Mouse (Mus musculus) thymus, adult 2 months (tissue): ENCODE data around the gene Lrrc25. TPM values are rescaled to one million over a fixed set of nuclear protein-coding genes. Genes with fewer than 3 reads are reported as not detected.

Experiments used
- DNase-seq: peaks from one replicate; pipeline ENCODE4 v3.0.0; 2021
- H3K27ac ChIP-seq: fragments of 200-500 bp; 2 replicates; pipeline ENCODE4 v1.5.1; 2012; ENCODE audit warnings: low read length, control low read depth; ENCODE audit not compliant: control insufficient read depth, insufficient read depth
- H3K27me3 ChIP-seq: fragments of 200-500 bp; 2 replicates; pipeline ENCODE4 v1.6.1; 2012; ENCODE audit warnings: mild to moderate bottlenecking, low read length, moderate library complexity, mixed read lengths; ENCODE audit not compliant: control insufficient read depth, insufficient read depth
- H3K36me3 ChIP-seq: fragments of 200-500 bp; 2 replicates; pipeline ENCODE4 v1.6.1; 2012; ENCODE audit warnings: mild to moderate bottlenecking, low read length, moderate library complexity; ENCODE audit not compliant: control insufficient read depth, insufficient read depth
- H3K4me1 ChIP-seq: fragments of 200-500 bp; replicated peaks from 2 replicates; pipeline ENCODE4 v1.6.1; 2012; ENCODE audit warnings: low read length; ENCODE audit not compliant: control insufficient read depth, insufficient read depth
- H3K4me3 ChIP-seq: fragments of 200-500 bp; 2 replicates; pipeline ENCODE4 v1.5.1; 2012; ENCODE audit warnings: mild to moderate bottlenecking, low read length, control low read depth, moderate library complexity; ENCODE audit not compliant: control insufficient read depth, insufficient read depth
- CTCF ChIP-seq: fragments of 200-500 bp; IDR thresholded peaks from 2 replicates; pipeline ENCODE4 v1.5.1; 2012; ENCODE audit warnings: mild to moderate bottlenecking, control low read depth, low read length, moderate library complexity, borderline replicate concordance; ENCODE audit not compliant: control insufficient read depth, poor library complexity, insufficient read depth; ENCODE audit errors: extremely low read depth
- POLR2A ChIP-seq: fragments of 200-500 bp; IDR thresholded peaks from 2 replicates; pipeline ENCODE4 v1.6.1; 2012; ENCODE audit warnings: mild to moderate bottlenecking, low read length, control low read depth, moderate library complexity; ENCODE audit not compliant: control insufficient read depth, poor library complexity, insufficient read depth; ENCODE audit errors: extremely low read depth
- WGBS: fragments of 180-500 bp; shearing (Covaris S2); methylation state at CpG from one replicate; pipeline ENCODE4 v1.1.7; 2018; 5-methylcytosine and 5-hydroxymethylcytosine counted together
- polyA plus RNA-seq: library from polyadenylated mRNA; depleted of rRNA; stranded (reverse); fragments of >200 nt; gene quantifications from 2 replicates; pipeline ENCODE4 v1.2.3, GENCODE M21; 2012

Lrrc25 gene
- polyA plus RNA-seq, 1 experiment: 18.5 TPM

DNA sequence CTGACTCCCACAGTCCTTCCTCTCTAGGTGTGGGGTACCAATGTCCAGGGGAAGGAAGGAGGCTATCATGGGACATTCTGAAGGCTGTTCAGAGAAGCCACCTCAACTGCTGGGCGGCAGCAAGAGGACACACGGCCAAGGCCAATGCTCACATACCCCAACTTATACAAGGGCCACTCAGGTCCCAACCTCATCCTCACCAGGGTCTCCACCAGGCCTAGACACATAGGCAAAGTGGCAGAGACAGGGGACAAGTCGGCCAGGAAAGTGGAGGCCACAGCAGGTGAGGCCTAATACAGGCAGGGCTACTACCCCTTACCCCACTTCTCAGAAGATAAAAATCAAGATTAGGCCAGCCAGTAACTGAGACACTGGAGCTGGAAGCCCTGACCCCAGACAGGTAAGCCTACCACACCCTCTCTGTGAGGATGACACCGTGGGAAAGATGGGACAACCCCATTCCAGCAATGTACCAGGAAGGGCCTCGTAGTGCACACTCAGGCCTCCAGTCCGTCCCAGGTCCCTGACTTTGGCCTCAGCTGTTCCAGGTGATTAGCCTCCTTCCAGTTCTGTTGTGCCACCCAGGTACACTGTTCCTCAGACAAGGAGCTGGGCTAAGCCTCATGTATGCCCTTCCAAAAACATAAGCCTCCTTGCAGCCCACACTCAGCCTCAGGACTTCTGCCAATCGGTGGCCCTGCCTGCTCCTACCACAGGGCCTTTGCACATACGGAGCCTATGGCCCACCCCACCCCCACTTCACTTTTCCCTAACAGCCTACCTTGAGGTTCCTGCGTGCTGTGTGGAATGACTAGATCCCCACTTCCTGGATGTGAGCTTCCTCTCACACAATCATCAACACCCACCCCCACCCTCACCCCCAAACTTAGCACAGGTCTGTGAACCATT lies 9.8 kb upstream of the Lrrc25 start:
- H3K36me3 ChIP-seq: 0 out of 2 replicates have a peak, but pooled peaks cover 4% of the 10 kb centered on the region
- no peak overlapping the region for H3K4me3 ChIP-seq
- H3K27ac ChIP-seq: no peak overlapping the region
- no peaks in the 10 kb centered on the region for H3K27me3 ChIP-seq
- no peak for DNase-seq
- TF ChIP-seq POLR2A (no peak), CTCF (no peak)
- 77% methylated on average over 9 of the region's 9 CpGs for WGBS
- peaks cover 43% of the 10 kb centered on the region for H3K4me1 ChIP-seq

DNA sequence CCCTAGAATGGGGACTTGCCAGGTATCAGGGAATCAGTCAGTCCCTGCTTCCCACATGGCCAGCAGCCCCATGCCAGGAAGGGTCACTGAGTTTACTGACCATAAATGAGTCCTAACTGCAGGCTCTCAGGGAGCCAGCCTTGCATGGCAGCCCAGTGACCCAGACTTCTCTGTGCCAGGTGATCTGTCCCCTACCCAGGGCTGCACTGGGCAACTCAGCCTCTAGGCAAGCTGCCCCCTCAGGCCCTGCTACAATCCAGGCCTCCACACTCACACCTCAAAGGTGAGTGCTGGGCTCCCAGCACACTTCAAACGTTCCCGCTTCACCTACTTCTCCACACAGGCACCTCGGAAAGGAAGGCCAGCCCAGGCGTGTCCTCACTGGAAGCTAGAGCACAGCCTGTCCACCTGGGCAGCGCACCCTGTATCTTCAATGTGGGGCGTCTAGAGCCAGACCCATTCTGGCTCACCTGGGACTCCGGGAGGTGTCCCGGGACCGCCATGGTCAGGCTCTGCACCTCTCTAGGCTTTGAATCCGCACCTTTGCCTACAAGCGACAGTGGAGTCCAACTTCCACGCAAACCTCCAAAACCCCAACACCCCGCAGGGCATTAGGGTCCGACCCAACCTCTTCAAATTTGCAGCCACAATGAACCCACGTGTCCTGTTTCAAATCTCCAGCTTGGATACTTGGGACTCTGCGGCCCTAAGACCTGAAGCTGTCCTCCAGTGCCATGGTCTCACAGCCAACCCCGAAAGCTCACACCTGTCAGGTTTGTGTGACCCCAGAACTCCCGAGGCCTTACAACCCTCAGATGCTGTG lies 9.0 kb upstream of the Lrrc25 start:
- peak overlapping the region; percentile 97 for H3K4me3 ChIP-seq
- TF ChIP-seq CTCF (no peak), POLR2A (no peak)
- DNase-seq: no peak

DNA sequence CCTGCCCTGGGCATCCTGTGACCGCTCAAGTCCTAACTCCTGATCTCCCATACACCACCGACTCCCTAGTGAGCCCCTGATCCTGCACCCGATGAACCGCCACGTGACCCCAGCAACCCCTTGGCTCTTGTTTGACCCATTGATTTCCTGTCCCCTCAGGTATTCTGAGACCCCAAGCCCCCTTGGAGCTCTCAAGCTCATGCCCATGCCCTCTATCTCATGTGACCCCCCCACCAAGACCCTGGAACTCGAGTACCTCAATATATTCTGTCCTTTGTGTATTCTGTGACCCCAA lies 8.4 kb upstream of the Lrrc25 start:
- H3K27ac ChIP-seq: no peak overlapping the region
- WGBS: 25% methylated on average over 6 of the region's 6 CpGs
- no peaks in the 10 kb centered on the region for H3K36me3 ChIP-seq
- peaks cover 46% of the 10 kb centered on the region for H3K4me1 ChIP-seq
- TF ChIP-seq POLR2A (no peak), CTCF (no peak)
- peak overlapping the region; percentile 97 for H3K4me3 ChIP-seq
- DNase-seq: no peak
- H3K27me3 ChIP-seq: no peaks in the 10 kb centered on the region

More for the DNA sequence above, 9.0 kb upstream of the Lrrc25 start:
- Histone ChIP-seq H3K27me3 (no peaks in the 10 kb centered on the region), H3K36me3 (0 out of 2 replicates have a peak, but pooled peaks cover 2% of the 10 kb centered on the region), H3K4me1 (peaks cover 46% of the 10 kb centered on the region), H3K27ac (no peak overlapping the region)
- 80% methylated on average over 18 of the region's 18 CpGs for WGBS

DNA sequence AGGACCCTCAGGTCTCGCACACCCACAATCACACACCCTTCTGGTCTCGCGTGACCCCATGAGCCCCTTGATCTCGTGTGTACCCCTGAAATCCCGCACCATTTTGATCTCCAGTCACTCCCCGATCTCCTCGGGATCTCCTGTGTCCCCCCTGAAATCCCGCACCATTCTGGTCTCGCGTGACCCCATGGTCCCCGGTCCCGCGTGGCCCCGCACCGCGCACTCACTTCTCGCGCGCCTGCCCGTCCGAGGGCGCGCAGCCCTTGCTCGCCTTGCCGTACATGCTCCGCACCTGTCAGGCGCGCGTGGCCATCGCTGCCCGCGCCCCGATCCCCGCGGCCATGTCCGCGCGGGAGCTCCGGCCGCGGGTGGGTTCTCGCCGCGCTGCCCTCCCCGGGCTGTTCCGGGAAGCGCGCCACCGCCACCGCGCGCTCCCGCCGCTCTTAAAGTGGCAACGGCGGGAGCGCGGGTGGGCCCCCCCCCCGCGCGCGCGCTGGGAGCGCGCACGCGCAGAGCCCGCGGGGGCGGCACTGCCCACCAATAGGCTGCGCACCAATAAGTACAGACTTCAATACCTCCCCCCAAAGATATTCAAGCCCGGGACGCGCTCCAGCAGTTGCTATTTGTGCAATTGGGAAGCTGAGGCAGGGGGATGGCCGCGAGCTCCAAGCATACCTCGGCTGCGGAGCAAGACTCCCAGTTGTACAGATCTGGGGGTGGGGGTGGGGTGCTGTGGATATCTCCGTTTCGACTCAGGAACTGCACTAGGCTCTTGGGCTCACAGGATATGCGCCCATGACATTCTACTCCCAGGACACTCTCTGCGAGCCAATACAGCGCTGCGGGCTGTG lies 7.8 kb upstream of the Lrrc25 start:
- 1% methylated on average over 84 of the region's 84 CpGs for WGBS
- TF ChIP-seq CTCF: 0 out of 2 replicates have a peak, but pooled peaks have one; percentile 56
- peak; percentile 72 for TF ChIP-seq POLR2A
- H3K27ac ChIP-seq: peak overlapping the region; percentile 86
- no peaks in the 10 kb centered on the region for H3K27me3 ChIP-seq
- H3K36me3 ChIP-seq: no peaks in the 10 kb centered on the region
- peak overlapping the region; percentile 97 for H3K4me3 ChIP-seq
- DNase-seq: peak; percentile 49
- H3K4me1 ChIP-seq: peaks cover 46% of the 10 kb centered on the region

DNA sequence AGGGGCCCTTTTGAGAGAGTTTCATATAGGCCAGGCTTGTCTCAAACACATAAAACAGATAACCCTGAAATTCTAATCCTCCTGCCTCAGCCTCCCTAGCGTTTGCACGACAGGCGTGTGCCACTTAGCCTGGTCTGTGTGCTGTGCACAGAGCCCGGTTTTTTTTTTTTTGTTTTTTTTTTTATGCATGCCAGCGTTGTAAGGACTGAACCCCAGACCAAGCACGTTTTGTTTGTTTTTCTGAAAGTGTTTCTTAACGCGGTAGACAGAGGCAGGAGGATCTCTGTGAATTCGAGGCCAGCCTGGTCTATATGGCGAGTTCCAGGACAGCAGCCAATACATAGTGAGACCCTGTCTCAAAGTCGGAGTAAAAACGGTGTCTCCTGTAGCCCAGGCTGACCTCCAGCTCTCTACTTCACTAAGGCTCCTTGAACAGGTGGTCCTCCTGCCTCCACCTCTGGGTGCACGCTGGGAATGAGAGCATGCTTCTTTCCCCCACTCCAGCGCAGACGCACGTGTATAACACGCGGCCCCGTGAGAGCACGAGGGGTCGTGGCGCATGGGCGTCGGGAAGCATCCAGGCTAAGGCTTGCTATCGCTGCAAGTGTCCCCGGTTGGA lies 7.1 kb upstream of the Lrrc25 start, which contains the start of gene Ssbp4:
Ssbp4 (minus strand) TSS at position 124 of the 619 bp plus-strand sequence.
- DNase-seq: no peak
- H3K36me3 ChIP-seq: no peaks in the 10 kb centered on the region
- peaks cover 46% of the 10 kb centered on the region for H3K4me1 ChIP-seq
- peak within 1 kb of the TSS; percentile 97 for H3K4me3 ChIP-seq
- WGBS: 2% methylated on average over 26 of the region's 26 CpGs
- TF ChIP-seq POLR2A (no peak), CTCF (no peak)
- H3K27ac ChIP-seq: peak within 1 kb of the TSS; percentile 86
- H3K27me3 ChIP-seq: no peaks in the 10 kb centered on the region
